Mouse (Mus musculus) midbrain, embryonic 10.5 days (tissue): ENCODE results near the gene Cdh23. TPM values are rescaled to one million over a fixed set of nuclear protein-coding genes. Genes with fewer than 3 reads are reported as not detected.
A peak's percentile ranks its signal among the peaks of the same experiment; 100 is the strongest.

Experiments used
- DNase-seq: peaks from one replicate; pipeline ENCODE4 v3.0.0-alpha.2; 2017; ENCODE audit warnings: low spot score
- H3K27ac ChIP-seq: fragments of 300-500 bp; sonication (generic); replicated peaks from 2 replicates; pipeline ENCODE4 v1.5.1; 2016; ENCODE audit warnings: mild to moderate bottlenecking
- H3K27me3 ChIP-seq: fragments of 300-500 bp; sonication (generic); 2 replicates; pipeline ENCODE4 v1.6.1; 2016; ENCODE audit warnings: low read depth, mild to moderate bottlenecking; ENCODE audit not compliant: poor library complexity, severe bottlenecking
- H3K36me3 ChIP-seq: fragments of 300-500 bp; sonication (generic); 2 replicates; pipeline ENCODE4 v1.6.1; 2016; ENCODE audit warnings: mild to moderate bottlenecking, moderate library complexity
- H3K4me1 ChIP-seq: fragments of 300-500 bp; sonication (generic); 2 replicates; pipeline ENCODE4 v1.6.1; 2016
- H3K4me3 ChIP-seq: fragments of 300-500 bp; sonication (generic); 2 replicates; pipeline ENCODE4 v1.5.1; 2016; ENCODE audit warnings: mild to moderate bottlenecking, moderate library complexity
- H3K9me3 ChIP-seq: fragments of 300-500 bp; sonication (generic); replicated peaks from 2 replicates; pipeline ENCODE4 v1.6.1; 2016; ENCODE audit warnings: mild to moderate bottlenecking
- WGBS: fragments of 180-500 bp; shearing (Covaris S2); methylation state at CpG from one replicate; pipeline ENCODE4 v1.1.7; 2016; 5-methylcytosine and 5-hydroxymethylcytosine counted together
- polyA plus RNA-seq: library from polyadenylated mRNA; unstranded; fragments of >200 nt; fragmentation: Nextera tagmentation; extraction: Ambion mirVana; gene quantifications from 2 replicates; pipeline ENCODE4 v1.2.1, GENCODE M21; 2016

Gene Cdh23
- polyA plus RNA-seq, 1 experiment from 2014 or later = 0.53 TPM

- Histone ChIP-seq H3K36me3 (no peaks in the 10 kb centered on the region), H3K9me3 (no peaks in the 10 kb centered on the region), H3K27ac (no peak overlapping the region), H3K4me3 (no peak overlapping the region), H3K27me3 (no peaks in the 10 kb centered on the region), H3K4me1 (peaks cover 6% of the 10 kb centered on the region; the same call in 1 of the 2 replicates)
- DNase-seq = no peak
- 93% methylated on average over 8 of the region's 8 CpGs for WGBS
Measured at GRCm38 (mm10) chr10:60266842-60267401, 429.4 kb downstream of the Cdh23 start.

DNA sequence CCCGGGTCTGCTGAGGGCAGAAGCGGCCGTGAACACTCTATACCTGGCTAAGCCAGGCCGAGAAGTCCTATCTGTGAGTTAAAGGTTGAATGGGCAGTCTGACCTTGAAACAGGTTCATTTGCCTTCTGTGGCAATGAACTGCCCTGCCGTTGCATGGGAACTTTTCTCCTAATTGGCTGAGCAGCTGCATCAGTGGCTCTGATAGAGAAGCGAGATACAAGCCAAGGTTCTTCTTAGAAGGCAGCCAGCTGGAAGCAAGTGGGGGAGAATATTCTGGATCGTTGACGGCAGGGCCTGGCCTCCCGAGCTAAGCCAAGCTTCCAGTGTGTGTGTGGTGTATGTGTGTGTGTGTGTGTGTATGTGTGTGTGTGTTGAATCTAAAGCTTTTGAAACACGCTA lies 431.0 kb downstream of the Cdh23 start:
- 87% methylated on average over 10 of the region's 10 CpGs for WGBS
- H3K27me3 ChIP-seq = no peaks in the 10 kb centered on the region
- DNase-seq = no peak
- no peaks in the 10 kb centered on the region for H3K36me3 ChIP-seq
- no peak overlapping the region for H3K4me3 ChIP-seq
- H3K27ac ChIP-seq = no peak overlapping the region
- no peaks in the 10 kb centered on the region for H3K9me3 ChIP-seq
- peaks cover 11% of the 10 kb centered on the region; the same call in 1 of the 2 replicates for H3K4me1 ChIP-seq

GRCm38 (mm10) chr10:60263351-60263750 lies 432.9 kb downstream of the Cdh23 start:
- no peak for DNase-seq
- Histone ChIP-seq H3K27me3 (no peaks in the 10 kb centered on the region), H3K4me3 (no peak overlapping the region), H3K4me1 (peaks cover 6% of the 10 kb centered on the region; the same call in 1 of the 2 replicates), H3K9me3 (no peaks in the 10 kb centered on the region), H3K27ac (no peak overlapping the region), H3K36me3 (no peaks in the 10 kb centered on the region)
- WGBS = 85% methylated on average over 7 of the region's 7 CpGs

GRCm38 (mm10) chr10:60262386-60262785 lies 433.9 kb downstream of the Cdh23 start:
- Histone ChIP-seq H3K27me3 (no peaks in the 10 kb centered on the region), H3K4me1 (peaks cover 6% of the 10 kb centered on the region; the same call in 1 of the 2 replicates), H3K4me3 (no peak overlapping the region), H3K9me3 (no peaks in the 10 kb centered on the region), H3K36me3 (no peaks in the 10 kb centered on the region), H3K27ac (peak overlapping the region; percentile 46; the same call in 1 of the 2 replicates)
- WGBS = 87% methylated on average over 3 of the region's 3 CpGs
- no peak for DNase-seq

DNA sequence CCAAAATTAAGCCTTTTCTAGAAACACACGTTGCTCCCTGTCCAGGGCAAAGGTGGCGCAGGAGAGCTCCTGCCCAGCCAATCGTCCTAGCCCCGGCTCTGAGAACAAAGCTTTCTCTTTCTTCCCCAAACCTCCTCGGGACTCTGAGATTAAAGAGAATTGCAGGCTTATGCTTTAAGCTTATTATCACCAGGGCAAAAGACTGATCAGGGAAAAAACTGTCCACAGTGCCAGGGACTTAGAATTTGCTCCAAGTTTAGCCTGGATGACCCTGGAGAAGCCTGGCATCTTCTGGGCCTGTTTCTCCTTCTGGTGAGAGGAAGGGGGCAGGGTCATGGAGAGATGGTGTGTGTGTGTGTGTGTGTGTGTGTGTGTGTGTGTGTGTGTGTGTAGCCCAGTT lies 434.8 kb downstream of the Cdh23 start:
- Histone ChIP-seq H3K27me3 (no peaks in the 10 kb centered on the region), H3K4me3 (no peak overlapping the region), H3K4me1 (peaks cover 6% of the 10 kb centered on the region; the same call in 1 of the 2 replicates), H3K9me3 (no peaks in the 10 kb centered on the region), H3K36me3 (no peaks in the 10 kb centered on the region), H3K27ac (0 out of 2 replicates have a peak overlapping the region, but pooled peaks have one; percentile 13)
- DNase-seq = no peak
- WGBS = 28% methylated on average over 5 of the region's 5 CpGs

GRCm38 (mm10) chr10:60260557-60261294 lies 435.6 kb downstream of the Cdh23 start:
- H3K36me3 ChIP-seq = no peaks in the 10 kb centered on the region
- no peaks in the 10 kb centered on the region for H3K9me3 ChIP-seq
- peaks cover 6% of the 10 kb centered on the region; the same call in 1 of the 2 replicates for H3K4me1 ChIP-seq
- 91% methylated on average over 5 of the region's 5 CpGs for WGBS
- H3K27me3 ChIP-seq = no peaks in the 10 kb centered on the region
- DNase-seq = no peak
- H3K4me3 ChIP-seq = no peak overlapping the region
- H3K27ac ChIP-seq = 0 out of 2 replicates have a peak overlapping the region, but pooled peaks have one; percentile 13

DNA sequence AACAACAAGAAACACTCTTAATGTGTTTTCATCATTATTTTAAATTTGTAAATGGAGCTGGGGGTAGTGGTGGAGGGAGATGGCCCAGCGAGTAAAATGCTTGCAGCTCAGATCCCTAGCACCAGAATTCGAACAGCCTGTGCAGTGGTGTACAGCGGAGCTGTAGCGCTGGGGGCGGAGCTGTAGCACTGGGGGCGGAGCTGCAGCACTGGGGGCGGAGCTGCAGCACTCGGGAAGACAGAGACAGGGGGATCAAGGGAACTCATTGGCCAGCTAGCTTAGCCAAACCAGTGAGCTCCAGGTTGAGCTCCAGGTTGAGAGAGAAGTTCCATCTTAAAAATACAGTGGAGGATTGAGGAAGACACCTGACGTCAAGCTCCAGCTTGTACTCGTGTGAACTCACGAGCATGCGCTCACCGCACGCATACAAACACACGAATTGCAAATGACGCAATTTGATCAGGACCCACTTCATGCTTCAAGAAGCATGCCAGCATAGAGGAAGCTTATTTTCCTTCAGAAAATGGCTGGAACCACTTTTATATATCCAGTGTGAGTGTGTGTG lies 438.9 kb downstream of the Cdh23 start:
- Histone ChIP-seq H3K27me3 (no peaks in the 10 kb centered on the region), H3K9me3 (no peaks in the 10 kb centered on the region), H3K36me3 (no peaks in the 10 kb centered on the region), H3K27ac (no peak overlapping the region), H3K4me1 (peaks cover 6% of the 10 kb centered on the region; the same call in 1 of the 2 replicates), H3K4me3 (no peak overlapping the region)
- DNase-seq = no peak
- WGBS = 63% methylated on average over 16 of the region's 16 CpGs

DNA sequence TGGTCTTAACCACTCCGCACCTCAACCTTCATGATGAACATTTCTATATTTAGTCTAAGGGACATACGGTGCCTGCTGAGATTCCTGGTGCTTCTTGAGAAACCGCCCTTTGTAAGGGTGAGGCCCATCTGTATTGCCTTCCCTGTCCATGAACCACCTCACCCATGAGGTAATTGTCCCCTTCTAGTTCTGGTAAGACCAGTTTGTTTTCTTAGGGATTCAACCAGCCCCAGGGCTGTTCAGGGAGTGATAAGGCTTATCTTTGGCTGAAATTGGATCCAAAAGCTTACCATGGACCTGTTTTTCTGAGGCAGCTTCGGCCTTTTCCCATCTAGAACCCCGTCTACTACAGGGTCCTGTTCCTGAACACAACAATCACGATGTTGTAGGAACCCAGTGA lies 440.2 kb downstream of the Cdh23 start:
- DNase-seq = no peak
- Histone ChIP-seq H3K36me3 (no peaks in the 10 kb centered on the region), H3K4me3 (no peak overlapping the region), H3K4me1 (no peaks in the 10 kb centered on the region), H3K9me3 (no peaks in the 10 kb centered on the region), H3K27me3 (no peaks in the 10 kb centered on the region), H3K27ac (no peak overlapping the region)
- WGBS = 84% methylated on average over 6 of the region's 6 CpGs

Other genes with a start within 250 kb of the Cdh23 start
- 8.4 and 12.8 TPM in 2 replicates for gene Slc29a3, start 56.3 kb upstream of the Cdh23 start, polyA plus RNA-seq
- gene Unc5b, start 135.1 kb upstream of the Cdh23 start, polyA plus RNA-seq = 2.7 and 3.2 TPM in 2 replicates